Mouse (Mus musculus): ENCODE data around the gene Dock9.

The Dock9 gene

DNA sequence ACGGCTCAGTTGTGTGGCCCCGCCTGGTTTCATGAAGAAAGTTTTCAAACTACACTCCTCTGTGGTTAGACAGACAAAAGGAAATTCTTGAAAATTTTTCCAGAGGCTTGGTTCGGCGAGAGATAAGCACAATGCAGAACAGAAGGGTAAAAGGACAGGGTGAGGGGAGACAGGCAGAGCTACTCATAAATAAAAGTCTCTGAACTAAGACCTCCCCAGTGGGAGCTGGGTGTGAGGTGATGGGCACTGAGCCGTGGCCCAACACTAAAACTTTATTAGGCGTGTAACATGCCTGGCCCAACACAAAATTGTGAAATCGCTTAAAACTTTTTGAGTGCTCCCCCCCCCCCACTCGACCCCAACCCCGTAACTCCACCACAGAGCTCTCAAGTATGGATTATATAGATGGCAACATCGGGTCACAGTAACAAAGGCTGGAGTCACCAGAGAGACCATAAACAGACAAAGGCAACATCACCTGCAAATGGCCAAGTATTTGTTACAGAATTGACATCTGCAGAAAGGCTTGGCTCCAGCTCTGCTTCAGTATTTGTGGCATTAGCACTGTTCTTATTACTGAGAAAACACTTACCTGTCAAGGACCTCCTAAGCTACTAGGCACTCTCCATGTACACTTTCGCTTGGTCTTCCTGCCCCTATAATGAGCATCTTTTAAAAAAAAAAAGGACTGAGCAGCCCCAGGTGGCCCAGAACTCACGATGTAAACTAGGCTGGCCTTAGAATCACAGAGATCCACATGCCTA, 138.4 kb downstream of the Dock9 start:
- DNase-seq: peak; percentile 31 to 51

DNA sequence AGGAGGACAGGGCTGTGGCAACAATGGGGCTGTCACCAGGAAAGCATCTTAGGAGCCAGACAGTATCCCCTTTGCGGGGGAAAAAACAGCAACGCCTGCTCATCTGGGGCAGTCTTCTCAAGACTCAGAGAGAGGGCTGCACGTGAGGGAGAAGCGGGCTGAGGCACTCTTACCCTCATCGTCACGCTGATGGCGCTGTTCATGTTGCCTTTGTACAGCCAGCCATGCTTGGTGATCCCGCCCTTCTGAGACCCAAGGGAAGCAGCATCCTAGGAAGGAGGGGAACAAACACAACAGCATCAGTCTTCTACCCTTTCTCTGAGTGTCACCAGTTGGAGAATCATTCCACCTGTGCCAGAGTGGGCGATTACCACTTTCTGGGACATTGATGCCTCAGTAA, 139.1 kb downstream of the Dock9 start:
- no peak for DNase-seq

DNA sequence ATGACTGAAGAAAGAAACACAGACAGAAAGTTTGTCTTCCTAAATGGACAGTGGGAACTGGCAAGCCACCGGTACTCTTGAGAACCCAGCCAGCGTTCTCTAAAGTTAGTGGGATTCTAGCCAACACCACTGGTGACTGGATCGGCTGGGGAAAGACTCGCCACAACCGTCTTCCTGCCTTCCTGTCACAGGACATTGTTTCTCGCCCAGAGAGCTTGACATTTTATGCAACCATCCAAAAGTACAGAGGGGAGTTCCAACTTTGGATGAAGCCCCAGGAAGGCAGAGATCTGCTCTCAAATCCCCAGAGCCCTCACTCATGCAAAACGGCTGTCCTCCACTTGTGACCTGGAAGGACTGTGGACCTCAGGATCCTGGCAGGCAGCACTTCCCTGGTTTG, 140.0 kb downstream of the Dock9 start:
- peak; percentile 38 to 50 for DNase-seq

DNA sequence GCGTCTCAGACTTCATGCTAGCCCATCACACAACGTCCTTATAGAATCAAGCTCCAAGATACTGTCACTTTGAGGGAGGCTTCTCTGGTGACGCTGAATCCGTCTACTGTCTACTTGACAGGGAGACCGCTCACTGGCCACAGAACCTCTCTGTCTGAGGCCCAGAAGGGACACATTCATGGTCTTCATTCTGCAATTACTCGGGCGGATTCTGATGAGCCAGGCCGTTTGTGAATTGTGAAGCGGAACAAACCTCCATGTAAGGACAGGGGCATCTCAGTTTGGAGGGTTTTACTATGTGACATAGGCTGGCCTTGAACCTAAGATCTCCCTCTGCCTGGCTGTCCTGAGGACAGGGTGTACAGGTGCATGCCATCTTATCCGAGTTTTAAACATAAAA, 140.7 kb downstream of the Dock9 start:
- DNase-seq: no peak

DNA sequence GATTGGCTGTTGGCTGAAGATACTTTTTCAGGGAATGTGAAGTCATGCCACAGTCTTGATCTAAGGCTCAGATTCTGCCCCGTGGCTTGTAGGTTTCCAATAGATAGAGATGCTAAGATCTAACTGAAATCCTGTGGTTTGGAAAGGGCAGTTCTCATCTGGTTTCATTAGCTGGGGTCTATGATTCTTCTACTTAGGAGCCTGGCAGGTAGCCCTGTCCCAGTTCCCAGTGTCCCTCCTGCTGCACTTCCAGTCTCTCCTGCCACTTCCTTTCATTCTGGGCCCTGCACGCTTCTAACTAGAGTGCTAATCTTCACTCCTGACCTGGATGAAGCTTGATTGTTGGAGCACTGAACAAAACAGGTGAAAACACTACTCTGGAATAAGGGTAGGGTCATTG, 142.7 kb downstream of the Dock9 start:
- DNase-seq: no peak

DNA sequence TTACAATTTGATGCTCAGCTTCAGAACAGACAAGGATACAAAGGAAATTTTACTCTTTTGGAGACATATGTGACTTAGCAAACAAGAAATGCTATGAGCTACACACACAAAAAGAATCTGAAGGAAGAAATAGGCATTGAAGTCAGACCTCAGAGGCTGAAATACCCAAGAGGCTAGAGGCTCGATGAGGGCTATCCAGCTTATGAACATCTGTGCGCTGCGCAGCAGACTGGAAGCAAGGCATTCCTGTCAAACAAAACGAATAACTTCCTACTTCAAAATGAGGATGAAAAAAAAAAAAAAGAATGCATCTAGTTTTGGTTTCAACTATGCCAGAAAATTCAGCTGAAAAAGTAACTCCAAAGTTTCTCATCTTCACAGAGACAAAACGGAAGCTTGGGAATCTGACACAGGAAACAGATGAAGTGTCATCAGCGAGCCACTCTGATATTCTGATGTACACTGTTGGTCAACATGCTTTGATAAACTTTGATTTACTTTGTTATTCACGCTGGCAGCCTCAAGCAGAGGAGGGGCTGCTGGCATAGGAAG, 143.1 kb downstream of the Dock9 start:
- DNase-seq: peak in 1 of 2 experiments; percentile 29

DNA sequence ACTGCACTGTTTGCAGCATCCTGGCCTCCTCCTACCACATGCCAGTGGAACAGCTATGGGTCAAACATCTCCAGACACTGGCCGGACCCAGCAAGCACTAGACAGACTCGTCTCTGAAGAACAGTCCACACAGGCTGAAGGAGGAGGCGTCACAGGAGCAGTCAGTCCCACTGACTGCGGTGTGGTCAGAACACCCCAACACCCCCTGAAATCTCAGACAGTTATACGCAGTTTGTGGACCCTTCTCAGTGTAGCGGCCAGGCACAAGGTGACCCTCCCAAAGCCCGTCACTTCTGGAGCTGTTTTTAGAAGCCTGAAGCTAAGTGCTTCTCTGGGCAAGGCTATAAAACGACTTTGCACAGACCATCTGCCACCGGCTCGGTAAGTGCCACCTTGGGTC, 143.9 kb downstream of the Dock9 start:
- DNase-seq: no peak

DNA sequence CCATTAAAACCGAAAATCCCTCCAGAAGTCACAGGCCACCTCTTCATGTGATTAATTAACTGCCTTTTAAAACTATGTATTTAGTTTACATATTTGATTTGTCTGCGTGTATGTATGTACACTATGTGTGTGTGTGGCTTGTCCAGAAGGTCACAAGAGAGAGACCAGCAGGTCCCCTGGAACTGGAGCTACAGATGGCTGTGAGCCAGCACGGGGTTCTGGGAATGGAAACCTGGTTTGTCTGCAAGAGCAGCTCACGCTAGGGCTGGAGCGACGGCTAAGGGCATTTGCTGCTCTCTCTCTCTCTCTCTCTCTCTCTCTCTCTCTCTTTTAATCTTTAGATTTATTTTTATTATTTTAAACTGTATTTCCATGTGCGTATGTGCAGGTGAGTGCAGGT, 144.4 kb downstream of the Dock9 start:
- DNase-seq: no peak

DNA sequence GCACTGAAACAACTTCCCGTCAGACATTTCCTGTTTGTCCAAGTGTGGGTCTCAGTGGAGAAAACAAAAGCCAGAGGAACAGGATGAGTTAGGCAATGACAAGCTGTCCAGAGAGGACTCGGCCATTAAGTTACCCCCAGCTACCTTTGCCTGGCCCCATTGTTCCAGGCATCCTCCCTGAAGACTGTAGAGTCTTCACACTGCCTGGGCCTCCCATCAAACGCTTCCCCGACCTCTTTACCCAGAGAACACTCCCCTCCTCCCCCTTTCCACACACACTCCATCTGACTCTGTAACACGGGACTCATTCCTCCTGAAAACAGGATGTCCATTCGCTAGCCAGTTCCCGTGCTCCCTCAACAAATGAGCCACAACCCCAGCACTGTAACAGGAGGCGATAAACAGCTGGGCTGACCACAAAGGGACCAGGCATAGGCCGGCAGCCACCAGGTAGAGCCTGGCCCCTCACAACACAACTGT, 149.0 kb downstream of the Dock9 start:
- DNase-seq: peak; percentile 35 to 58

DNA sequence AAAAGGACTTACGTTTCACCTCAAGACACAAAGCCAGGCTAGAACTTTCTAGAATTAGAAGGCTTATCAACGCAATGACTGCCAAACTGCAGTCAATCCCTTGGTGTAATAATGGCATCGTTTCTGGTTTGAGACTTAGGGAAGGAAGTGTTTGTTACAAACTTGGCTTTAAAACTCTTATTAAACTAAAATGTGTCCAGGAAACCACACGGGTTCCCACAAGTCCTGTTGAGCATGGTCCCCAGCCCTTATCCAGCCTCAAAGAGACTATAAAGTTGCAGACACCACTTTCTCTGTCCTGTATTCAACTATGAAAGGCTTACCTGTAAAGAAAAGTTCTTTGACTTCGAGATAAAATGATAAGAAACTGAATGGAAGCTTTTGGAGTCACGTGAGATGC, 149.9 kb downstream of the Dock9 start:
- no peak for DNase-seq

DNA sequence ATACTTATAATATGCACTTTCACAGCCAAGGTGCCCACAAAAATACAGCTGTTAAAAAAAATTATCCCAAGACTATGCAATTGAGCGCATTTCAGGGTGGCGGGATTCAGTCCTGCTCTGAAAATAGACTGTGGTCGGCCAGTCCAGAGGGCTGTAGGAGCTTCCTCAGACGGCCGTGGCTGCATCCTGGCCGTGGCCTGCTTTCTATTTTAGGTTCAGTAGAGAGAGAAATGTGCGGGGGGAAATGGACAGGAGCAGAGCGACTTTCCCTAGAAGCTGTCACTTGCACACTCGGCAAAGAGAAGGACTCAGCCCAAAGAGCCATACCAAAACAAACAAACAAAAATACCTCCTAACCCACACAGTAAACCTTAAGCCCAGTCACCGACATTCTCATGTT, 151.0 kb downstream of the Dock9 start:
- DNase-seq: peak; percentile 52 to 53

DNA sequence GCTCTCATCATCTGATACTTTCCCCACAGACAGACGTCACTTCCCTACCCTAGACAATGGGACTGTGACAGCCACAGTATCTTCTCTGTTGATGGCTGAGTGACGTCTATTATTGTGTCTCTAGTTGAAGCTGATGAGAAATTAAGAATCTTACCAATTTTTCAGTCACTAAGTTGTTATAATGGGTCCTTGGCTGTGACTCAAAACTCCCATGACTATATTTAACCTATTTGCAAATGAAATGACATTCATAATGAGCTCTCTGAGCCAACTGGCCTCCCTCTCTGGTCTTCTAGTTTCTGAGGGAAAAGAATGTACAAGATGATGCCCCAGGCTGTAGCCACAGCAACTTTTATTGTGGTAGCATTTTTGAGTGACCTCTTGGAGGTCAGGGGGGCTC, 153.3 kb downstream of the Dock9 start:
- no peak for DNase-seq

DNA sequence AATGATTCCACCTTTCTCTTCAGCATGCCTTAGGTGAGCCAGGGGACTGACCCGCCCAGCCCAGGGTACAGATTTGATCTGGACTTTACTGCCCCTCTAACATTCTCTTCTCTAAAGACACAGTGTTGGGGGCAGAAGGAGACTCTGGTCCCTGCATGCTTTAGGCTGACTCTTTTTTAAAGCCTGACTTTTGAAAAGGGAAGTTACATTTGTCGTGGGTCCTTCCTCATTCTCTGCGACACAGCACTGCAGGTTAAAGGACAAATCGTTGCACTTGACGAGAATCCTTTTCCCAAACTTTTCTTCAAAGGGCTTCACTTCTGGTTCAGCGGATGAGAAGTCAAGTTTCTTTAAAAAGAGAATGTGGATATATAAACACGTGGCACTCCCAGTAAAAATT, 156.4 kb downstream of the Dock9 start:
- DNase-seq: no peak

DNA sequence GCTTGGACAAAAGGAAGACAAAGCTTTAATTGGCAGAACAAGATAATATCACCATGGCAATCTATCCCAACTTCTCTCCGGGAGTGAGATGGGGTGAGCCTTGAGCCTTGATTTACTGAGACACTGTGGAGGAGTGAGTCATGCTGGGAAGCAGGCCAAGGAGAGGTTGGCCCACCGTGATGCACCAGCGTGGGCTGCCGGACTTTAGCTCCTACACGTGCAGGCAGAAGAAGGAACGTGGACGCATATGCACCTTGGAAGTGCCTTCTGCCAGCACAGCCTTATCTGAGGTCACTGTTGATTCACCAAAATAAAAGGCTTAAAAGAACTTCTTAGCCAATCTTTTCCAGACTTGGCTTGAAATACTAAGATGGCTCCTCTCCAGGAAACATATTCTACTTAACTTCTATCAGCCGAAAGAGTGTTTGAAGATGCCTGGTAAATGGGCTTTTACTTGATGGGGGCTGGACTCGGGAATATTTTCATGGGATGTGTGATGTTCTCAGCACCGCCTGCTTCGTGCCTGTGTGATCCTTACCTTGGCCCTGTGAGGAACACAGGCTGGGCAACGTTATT, 160.6 kb downstream of the Dock9 start:
- DNase-seq: peak in 1 of 2 experiments; percentile 25

DNA sequence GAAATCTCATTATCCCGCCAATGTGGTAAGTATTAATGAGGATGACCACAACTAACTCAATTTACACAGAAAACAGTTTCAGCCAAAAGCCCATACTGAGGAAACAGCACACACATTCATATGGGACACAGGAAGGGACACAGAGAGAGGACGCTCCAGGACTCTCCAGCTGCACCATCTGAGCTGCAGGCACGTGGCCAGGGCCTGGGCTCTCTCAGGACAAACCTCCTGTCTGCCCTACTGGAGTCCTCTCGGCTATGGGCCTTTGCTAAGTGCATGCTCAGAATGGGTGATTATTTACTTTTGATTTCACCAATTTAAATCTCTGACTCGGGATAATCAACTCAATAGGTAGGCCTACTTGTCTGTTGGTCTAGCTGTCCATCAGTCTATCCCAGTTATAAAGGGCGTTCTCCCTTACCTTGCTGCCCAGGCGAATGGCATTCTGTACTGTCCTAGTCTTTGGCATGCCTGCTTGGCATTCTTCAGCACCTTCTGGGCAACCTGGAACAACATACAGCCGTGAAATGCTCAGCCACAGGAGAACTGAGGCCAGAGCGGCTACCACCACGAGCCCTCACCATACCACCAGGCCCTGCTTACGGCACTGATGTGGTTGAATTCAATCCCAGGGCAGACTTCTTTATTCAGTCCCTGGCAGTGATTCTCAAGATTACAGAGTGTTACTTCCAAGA, 162.8 kb downstream of the Dock9 start:
- peak in 1 of 2 experiments; percentile 46 for DNase-seq

DNA sequence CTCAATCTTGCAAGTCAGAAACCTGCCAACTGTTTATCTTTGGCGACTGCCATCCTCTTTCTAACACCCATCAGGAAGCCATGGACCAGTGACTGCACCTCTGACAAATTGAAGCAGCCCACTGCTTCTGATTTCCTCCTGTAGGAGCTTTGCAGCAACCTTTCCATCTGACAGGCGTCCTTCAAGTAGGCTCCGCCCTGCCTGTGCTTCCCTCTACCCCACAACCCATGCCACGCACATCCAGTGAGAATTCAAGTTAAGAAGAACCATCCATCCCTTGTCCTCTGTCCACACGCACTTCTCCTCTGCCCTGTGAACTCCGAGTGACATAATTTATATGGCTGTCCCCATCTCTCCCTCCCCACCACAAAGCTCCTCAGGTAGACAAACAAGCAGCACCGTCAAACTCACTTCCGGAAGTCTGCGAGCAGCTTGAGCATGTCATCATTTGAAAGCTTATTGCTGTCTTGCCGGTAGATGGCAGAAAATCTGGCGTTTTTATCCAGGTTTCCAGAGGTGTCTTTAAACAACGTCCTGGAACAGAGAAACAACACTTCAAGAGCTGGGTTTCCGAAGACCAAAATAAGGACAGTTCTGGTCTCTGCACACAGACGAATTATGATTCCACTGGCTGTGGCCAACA, 163.4 kb downstream of the Dock9 start:
- peak; percentile 34 to 47 for DNase-seq

DNA sequence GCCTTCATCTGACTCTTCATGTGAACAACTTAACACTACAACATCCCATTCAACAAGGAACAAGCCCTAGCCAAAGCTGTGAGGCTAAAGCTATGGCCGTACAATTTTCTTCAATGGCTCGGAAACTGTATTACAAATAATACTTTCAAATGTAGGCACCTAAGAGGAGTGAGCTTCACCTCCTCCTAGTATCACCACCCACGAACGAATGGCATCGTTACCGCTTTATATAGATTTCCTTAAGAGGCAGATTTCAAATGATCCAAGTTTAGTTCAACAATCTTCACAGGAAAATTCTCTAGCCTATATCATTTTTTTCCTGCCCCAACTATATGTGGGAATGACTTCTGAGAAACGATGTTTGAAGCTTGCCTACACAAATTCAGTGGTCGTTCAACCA, 165.7 kb downstream of the Dock9 start:
- DNase-seq: no peak

DNA sequence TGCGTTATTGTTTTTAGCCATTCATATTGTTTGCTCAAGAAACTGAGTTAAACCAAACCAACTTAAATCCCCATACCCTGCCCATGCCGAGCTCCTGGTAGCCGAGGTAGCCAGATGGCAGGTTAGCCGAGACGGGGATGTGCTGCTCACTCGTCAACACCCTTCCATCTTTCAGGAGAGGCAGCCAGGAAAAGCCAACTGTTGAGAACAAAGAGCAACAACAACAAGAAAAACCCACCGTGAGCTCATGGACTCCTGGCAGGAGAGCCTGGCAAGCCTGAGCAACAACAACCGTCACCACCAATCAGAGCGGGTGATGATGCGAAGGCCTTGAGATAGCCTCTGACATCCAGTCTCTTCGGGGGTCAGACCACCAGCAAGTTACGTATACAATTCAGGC, 170.9 kb downstream of the Dock9 start:
- no peak for DNase-seq

DNA sequence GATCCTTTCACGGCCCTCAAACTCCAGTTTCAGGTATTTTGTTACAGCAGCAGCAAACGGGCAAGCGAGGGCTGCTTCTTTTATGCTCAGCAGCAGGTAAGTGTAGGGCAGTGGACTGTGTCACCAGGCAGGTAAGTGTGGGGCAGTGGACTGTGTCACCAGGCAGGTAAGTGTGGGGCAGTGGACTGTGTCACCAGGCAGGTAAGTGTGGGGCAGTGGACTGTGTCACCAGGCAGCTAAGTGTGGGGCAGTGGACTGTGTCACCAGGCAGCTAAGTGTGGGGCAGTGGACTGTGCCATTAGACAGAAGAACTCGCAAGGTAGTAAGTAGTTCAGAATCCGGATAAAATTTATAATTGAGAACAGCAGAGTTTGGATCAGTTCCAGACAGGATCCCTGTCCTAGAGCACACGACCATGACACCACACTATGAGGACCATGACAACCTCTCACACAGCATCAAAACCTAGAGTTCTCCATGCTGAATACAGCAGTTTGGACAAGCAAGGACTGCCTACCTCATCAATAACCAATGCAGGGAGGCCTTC, 173.6 kb downstream of the Dock9 start:
- DNase-seq: peak; percentile 63 to 68

DNA sequence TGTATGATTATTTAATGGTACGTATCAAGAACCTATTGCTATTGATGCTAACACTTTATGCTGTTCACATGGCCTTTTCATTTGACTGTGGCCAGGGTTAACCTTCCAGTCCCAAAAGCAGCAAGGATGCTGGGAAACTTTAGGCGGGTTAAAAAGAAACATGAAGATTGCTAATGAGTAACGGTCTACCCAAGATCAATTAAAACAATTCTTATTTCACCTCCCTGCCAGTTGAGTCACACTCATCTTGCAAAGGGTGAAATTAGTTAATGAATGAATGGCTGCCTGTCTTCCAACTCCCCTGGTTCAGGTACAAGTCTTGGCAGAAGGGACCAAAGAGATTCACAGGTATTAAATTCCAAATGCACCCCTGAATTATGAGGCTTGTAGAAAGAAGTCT, 175.8 kb downstream of the Dock9 start:
- DNase-seq: peak in 1 of 2 experiments; percentile 29

DNA sequence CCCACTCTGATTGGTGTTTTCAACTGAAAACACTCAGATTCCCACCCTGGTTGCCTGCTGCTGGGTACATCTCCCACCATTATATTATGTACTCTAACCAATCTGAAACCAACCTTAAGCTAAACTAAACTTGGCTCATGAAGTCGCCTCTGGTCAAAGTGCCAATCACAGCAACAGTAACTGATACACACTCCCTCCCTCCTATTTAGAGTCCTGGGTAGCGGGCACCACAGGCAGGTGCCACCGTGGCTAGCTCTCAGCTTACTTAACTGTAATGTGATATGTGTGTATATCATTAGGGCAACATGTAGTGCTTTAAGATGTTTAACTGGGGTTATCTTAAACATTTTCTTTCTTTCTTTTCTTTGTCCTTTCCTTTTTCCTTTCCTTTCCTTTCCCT, 177.1 kb downstream of the Dock9 start:
- no peak for DNase-seq

DNA sequence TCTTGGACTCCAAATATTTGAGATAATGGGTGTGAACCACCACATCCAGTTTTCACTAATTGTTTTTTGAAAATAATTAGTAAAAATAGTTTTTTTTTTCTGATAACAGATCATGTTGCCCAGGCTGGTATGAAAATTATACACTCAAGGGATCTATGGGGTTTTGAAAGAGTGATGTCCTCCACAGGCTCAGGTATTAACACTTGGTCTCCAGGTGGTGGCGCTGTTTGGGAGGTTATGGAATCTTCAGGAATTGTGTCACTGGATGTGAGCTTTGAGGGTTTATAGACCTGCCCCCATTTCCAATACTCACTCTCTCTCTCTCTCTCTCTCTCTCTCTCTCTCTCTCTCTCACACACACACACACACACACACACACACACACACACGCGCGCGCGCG, 177.5 kb downstream of the Dock9 start:
- peak in 1 of 2 experiments; percentile 37 for DNase-seq
